Mouse (Mus musculus) hindbrain, embryonic 13.5 days (tissue): ENCODE measurements at regions not wholly inside any gene's neighbourhood (a gene's known extent, or its start where the extent isn't known, plus 50 kb on each side); places are given as distances from the start of the nearest gene placed in this dataset.

Source experiments
- ATAC-seq: fragments of 200-750 bp; cut with Nextera tagmentation; 2 replicates; pipeline ENCODE4 v1.8.0; 2017; ENCODE audit warnings: moderate TSS enrichment; ENCODE audit not compliant: low FRiP score
- H3K27ac ChIP-seq: fragments of 300-500 bp; sonication (generic); 2 replicates; pipeline ENCODE4 v1.5.1; 2015; ENCODE audit warnings: inconsistent platforms, mild to moderate bottlenecking, moderate library complexity
- H3K27me3 ChIP-seq: fragments of 300-500 bp; sonication (generic); 2 replicates; pipeline ENCODE4 v1.6.1; 2015; ENCODE audit warnings: mild to moderate bottlenecking, inconsistent platforms
- H3K36me3 ChIP-seq: fragments of 300-500 bp; sonication (generic); 2 replicates; pipeline ENCODE4 v1.6.1; 2015; ENCODE audit warnings: mild to moderate bottlenecking, inconsistent platforms
- H3K4me1 ChIP-seq: fragments of 300-500 bp; sonication (generic); replicated peaks from 2 replicates; pipeline ENCODE4 v1.6.1; 2015; ENCODE audit warnings: inconsistent platforms
- H3K4me2 ChIP-seq: fragments of 300-500 bp; sonication (generic); 2 replicates; pipeline ENCODE4 v1.6.1; 2015; ENCODE audit warnings: inconsistent platforms, mild to moderate bottlenecking, moderate library complexity
- H3K4me3 ChIP-seq: fragments of 300-500 bp; sonication (generic); 2 replicates; pipeline ENCODE4 v1.5.1; 2015; ENCODE audit warnings: mild to moderate bottlenecking, inconsistent platforms
- H3K9ac ChIP-seq: fragments of 300-500 bp; sonication (generic); 2 replicates; pipeline ENCODE4 v1.6.1; 2015; ENCODE audit warnings: mild to moderate bottlenecking, inconsistent platforms
- H3K9me3 ChIP-seq: fragments of 300-500 bp; sonication (generic); 2 replicates; pipeline ENCODE4 v1.6.1; 2016; ENCODE audit warnings: inconsistent platforms
- WGBS: fragments of 180-500 bp; shearing (Covaris S2); methylation state at CpG from one replicate; pipeline ENCODE4 v1.1.7; 2015; 5-methylcytosine and 5-hydroxymethylcytosine counted together

GRCm38 (mm10) chr12:107360511-107360910 is 127.9 kb upstream of the 3110018I06Rik start:
- H3K4me1 ChIP-seq: peaks cover 17% of the 10 kb centered on the region
- no peak; the same call in 1 of the 2 replicates for ATAC-seq
- H3K4me2 ChIP-seq: no peak overlapping the region
- no peaks in the 10 kb centered on the region for H3K36me3 ChIP-seq
- H3K9me3 ChIP-seq: no peaks in the 10 kb centered on the region
- 64% methylated on average over 12 of the region's 12 CpGs for WGBS
- no peak overlapping the region for H3K9ac ChIP-seq
- peak overlapping the region; percentile 5; the same call in 1 of the 2 replicates for H3K27ac ChIP-seq
- no peaks in the 10 kb centered on the region for H3K27me3 ChIP-seq
- no peak overlapping the region for H3K4me3 ChIP-seq

GRCm38 (mm10) chr12:107361606-107362005 is 126.8 kb upstream of the 3110018I06Rik start:
- ATAC-seq: no peak
- H3K4me2 ChIP-seq: no peak overlapping the region
- no peak overlapping the region for H3K27ac ChIP-seq
- H3K36me3 ChIP-seq: no peaks in the 10 kb centered on the region
- WGBS: 94% methylated on average over 7 of the region's 7 CpGs
- no peaks in the 10 kb centered on the region for H3K9me3 ChIP-seq
- H3K9ac ChIP-seq: no peak overlapping the region
- H3K27me3 ChIP-seq: no peaks in the 10 kb centered on the region
- no peak overlapping the region for H3K4me3 ChIP-seq
- H3K4me1 ChIP-seq: peaks cover 9% of the 10 kb centered on the region

DNA sequence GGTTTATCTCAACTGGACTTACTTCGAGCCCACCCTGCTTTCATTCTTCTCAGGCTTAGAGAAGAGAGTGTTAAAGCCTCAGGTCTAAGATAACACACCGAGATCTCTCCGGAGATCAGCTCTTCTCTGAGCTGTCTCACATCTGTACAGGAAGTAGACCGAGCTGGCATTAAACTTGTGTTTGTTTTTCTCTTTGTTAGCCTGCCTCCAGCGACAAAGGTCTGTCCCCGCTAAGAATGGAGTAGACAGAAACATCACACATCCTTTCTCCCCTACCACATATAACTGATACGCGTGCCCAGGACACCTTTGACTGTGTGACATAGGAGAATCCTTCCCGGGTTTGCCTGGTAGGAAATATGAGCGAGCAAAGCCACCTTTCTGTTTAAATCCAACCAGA is 126.3 kb upstream of the 3110018I06Rik start:
- Histone ChIP-seq H3K4me3 (no peak overlapping the region), H3K36me3 (no peaks in the 10 kb centered on the region), H3K27me3 (no peaks in the 10 kb centered on the region), H3K4me1 (peaks cover 9% of the 10 kb centered on the region), H3K4me2 (no peak overlapping the region), H3K9ac (no peak overlapping the region), H3K9me3 (no peaks in the 10 kb centered on the region), H3K27ac (no peak overlapping the region)
- no peak for ATAC-seq
- WGBS: 83% methylated on average over 10 of the region's 10 CpGs

DNA sequence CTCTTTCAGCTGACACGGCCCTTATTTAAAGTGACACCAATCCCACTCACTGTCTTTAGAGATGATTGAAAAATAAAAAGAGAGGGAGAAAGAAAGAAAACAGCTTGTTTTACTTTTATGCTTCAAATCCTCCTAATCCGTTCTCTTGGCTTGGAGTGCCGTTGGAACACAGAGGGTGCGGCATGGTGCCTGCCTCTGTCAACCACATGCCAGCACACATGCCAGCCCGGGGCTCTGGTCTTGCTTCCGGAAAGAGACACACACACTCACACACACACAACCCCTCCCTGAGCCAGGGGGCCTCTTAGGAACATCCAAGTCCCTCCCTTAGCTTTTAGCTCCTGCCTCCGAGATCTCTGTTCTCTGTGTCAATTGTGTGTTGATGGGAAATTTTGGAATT is 116.2 kb upstream of the 3110018I06Rik start:
- 82% methylated on average over 7 of the region's 7 CpGs for WGBS
- ATAC-seq: no peak
- no peaks in the 10 kb centered on the region for H3K9me3 ChIP-seq
- no peaks in the 10 kb centered on the region for H3K36me3 ChIP-seq
- no peaks in the 10 kb centered on the region for H3K4me1 ChIP-seq
- no peak overlapping the region for H3K9ac ChIP-seq
- H3K4me3 ChIP-seq: no peak overlapping the region
- H3K27me3 ChIP-seq: no peaks in the 10 kb centered on the region
- no peak overlapping the region for H3K27ac ChIP-seq
- H3K4me2 ChIP-seq: no peak overlapping the region

DNA sequence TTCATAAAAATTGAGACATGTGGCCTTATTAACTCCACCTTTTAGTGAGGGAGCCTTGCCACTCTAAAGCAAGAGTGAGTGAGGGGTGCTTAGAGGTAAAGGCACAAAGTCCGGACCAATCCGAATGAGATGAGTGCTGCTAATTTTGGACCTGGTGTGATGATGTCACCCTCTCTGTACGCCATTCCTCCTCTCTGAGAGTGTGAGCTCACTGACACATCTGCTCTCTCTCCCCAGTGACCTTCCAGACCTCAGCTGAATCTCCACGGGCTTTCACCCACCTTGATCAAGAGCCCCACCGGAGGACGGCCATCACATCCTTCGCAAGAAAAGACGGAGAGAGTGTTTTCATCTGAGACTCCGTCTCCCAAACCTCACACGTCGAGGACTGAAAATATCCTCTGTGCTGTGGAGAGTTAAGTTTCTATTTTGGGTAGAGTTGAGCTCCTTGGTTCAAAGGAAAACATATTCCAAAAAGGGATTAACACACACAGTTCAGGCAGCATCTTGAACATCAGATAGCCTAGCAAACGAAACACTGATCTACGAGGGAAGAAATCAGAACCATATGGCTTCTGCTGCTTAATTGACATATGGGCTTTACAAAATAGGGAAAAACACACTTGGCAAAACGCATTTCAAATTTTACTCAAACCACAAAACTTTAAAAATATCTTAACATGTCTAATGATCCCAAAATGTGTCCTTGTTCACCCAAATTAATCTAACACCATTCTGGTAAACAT is 96.2 kb upstream of the 3110018I06Rik start:
- no peak overlapping the region for H3K27ac ChIP-seq
- no peaks in the 10 kb centered on the region for H3K36me3 ChIP-seq
- no peaks in the 10 kb centered on the region for H3K4me1 ChIP-seq
- H3K9me3 ChIP-seq: no peaks in the 10 kb centered on the region
- no peak overlapping the region for H3K9ac ChIP-seq
- 84% methylated on average over 14 of the region's 14 CpGs for WGBS
- no peaks in the 10 kb centered on the region for H3K27me3 ChIP-seq
- no peak for ATAC-seq
- no peak overlapping the region for H3K4me3 ChIP-seq
- H3K4me2 ChIP-seq: no peak overlapping the region

DNA sequence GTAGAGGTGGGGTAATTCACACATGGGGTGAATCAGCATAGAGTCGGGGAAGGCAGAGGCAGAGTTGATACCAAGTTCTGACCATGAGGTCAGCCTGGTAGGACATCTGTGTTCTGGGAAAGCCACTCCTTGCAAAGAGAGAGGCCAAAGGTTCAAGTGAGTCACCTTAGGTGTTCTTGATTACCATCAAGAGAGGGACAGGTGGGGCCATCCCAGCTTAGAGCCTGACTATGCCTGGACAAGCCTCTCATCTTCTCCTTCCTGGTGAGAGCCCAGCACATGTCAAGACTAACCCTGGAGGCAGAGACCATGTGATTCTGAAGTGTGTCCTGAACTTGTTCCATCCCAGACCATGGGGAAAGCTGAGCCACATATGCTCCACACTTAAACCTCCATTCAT is 94.0 kb upstream of the 3110018I06Rik start:
- ATAC-seq: no peak
- H3K9ac ChIP-seq: no peak overlapping the region
- H3K27ac ChIP-seq: no peak overlapping the region
- no peaks in the 10 kb centered on the region for H3K9me3 ChIP-seq
- no peaks in the 10 kb centered on the region for H3K27me3 ChIP-seq
- H3K4me3 ChIP-seq: no peak overlapping the region
- no peak overlapping the region for H3K4me2 ChIP-seq
- WGBS: 87% methylated on average over 1 of the region's 1 CpGs
- no peaks in the 10 kb centered on the region for H3K36me3 ChIP-seq
- H3K4me1 ChIP-seq: no peaks in the 10 kb centered on the region

GRCm38 (mm10) chr12:107404821-107405220 is 83.6 kb upstream of the 3110018I06Rik start:
- H3K27me3 ChIP-seq: 0 out of 2 replicates have a peak, but pooled peaks cover 3% of the 10 kb centered on the region
- 84% methylated on average over 10 of the region's 10 CpGs for WGBS
- peaks cover 6% of the 10 kb centered on the region; the same call in 1 of the 2 replicates for H3K4me1 ChIP-seq
- no peak overlapping the region for H3K4me2 ChIP-seq
- H3K4me3 ChIP-seq: no peak overlapping the region
- H3K27ac ChIP-seq: no peak overlapping the region
- no peaks in the 10 kb centered on the region for H3K9me3 ChIP-seq
- H3K36me3 ChIP-seq: no peaks in the 10 kb centered on the region
- ATAC-seq: no peak
- no peak overlapping the region for H3K9ac ChIP-seq

GRCm38 (mm10) chr12:107423923-107424322 is 64.5 kb upstream of the 3110018I06Rik start:
- no peak overlapping the region for H3K4me2 ChIP-seq
- 85% methylated on average over 7 of the region's 7 CpGs for WGBS

GRCm38 (mm10) chr12:107438506-107438905 is 49.9 kb upstream of the 3110018I06Rik start:
- no peak overlapping the region for H3K4me2 ChIP-seq
- no peak overlapping the region for H3K4me3 ChIP-seq
- no peak overlapping the region for H3K27ac ChIP-seq
- no peak for ATAC-seq
- no peak overlapping the region for H3K9ac ChIP-seq
- H3K36me3 ChIP-seq: no peaks in the 10 kb centered on the region
- H3K9me3 ChIP-seq: no peaks in the 10 kb centered on the region
- H3K4me1 ChIP-seq: no peaks in the 10 kb centered on the region
- H3K27me3 ChIP-seq: no peaks in the 10 kb centered on the region
- WGBS: 68% methylated on average over 4 of the region's 4 CpGs

More at GRCm38 (mm10) chr12:107423923-107424322, 64.5 kb upstream of the 3110018I06Rik start:
- no peak for ATAC-seq
- H3K27ac ChIP-seq: no peak overlapping the region
- H3K9ac ChIP-seq: no peak overlapping the region
- H3K36me3 ChIP-seq: no peaks in the 10 kb centered on the region
- H3K27me3 ChIP-seq: no peaks in the 10 kb centered on the region
- no peak overlapping the region for H3K4me3 ChIP-seq
- no peaks in the 10 kb centered on the region for H3K4me1 ChIP-seq
- H3K9me3 ChIP-seq: no peaks in the 10 kb centered on the region
